Mouse (Mus musculus) limb, embryonic 15.5 days (tissue): ENCODE results near the gene Irf2bpl. TPM values are rescaled to one million over a fixed set of nuclear protein-coding genes. Genes with fewer than 3 reads are reported as not detected.

Experiments used
- ATAC-seq: fragments of 200-750 bp; cut with Nextera tagmentation; 2 replicates; pipeline ENCODE4 v1.8.0; 2017; ENCODE audit warnings: low read depth, moderate TSS enrichment; ENCODE audit not compliant: insufficient number of reproducible peaks, low FRiP score, low TSS enrichment
- H3K27ac ChIP-seq: fragments of 300-500 bp; sonication (generic); 2 replicates; pipeline ENCODE4 v1.5.1; 2015; ENCODE audit warnings: moderate library complexity, mild to moderate bottlenecking, inconsistent platforms
- H3K27me3 ChIP-seq: fragments of 300-500 bp; sonication (generic); 2 replicates; pipeline ENCODE4 v1.6.1; 2015; ENCODE audit warnings: inconsistent platforms
- H3K36me3 ChIP-seq: fragments of 300-500 bp; sonication (generic); 2 replicates; pipeline ENCODE4 v1.6.1; 2015; ENCODE audit warnings: inconsistent platforms
- H3K4me1 ChIP-seq: fragments of 300-500 bp; sonication (generic); 2 replicates; pipeline ENCODE4 v1.6.1; 2015; ENCODE audit warnings: inconsistent platforms
- H3K4me2 ChIP-seq: fragments of 300-500 bp; sonication (generic); 2 replicates; pipeline ENCODE4 v1.6.1; 2015; ENCODE audit warnings: mild to moderate bottlenecking, inconsistent platforms
- H3K4me3 ChIP-seq: fragments of 300-500 bp; sonication (generic); 2 replicates; pipeline ENCODE4 v1.5.1; 2015; ENCODE audit warnings: mild to moderate bottlenecking, inconsistent platforms
- H3K9ac ChIP-seq: fragments of 300-500 bp; sonication (generic); 2 replicates; pipeline ENCODE4 v1.6.1; 2015; ENCODE audit warnings: inconsistent platforms
- H3K9me3 ChIP-seq: fragments of 300-500 bp; sonication (generic); 2 replicates; pipeline ENCODE4 v1.6.1; 2016; ENCODE audit warnings: inconsistent platforms
- WGBS: fragments of 180-500 bp; shearing (Covaris S2); methylation state at CpG from one replicate; pipeline ENCODE4 v1.1.7; 2015; 5-methylcytosine and 5-hydroxymethylcytosine counted together
- polyA plus RNA-seq: library from polyadenylated mRNA; unstranded; fragments of >200 nt; fragmentation: Nextera tagmentation; extraction: Ambion mirVana; gene quantifications from 2 replicates; pipeline ENCODE4 v1.2.1, GENCODE M21; 2015

Gene Irf2bpl
- polyA plus RNA-seq, 1 experiment from 2014 or later, result 38.5 TPM

DNA sequence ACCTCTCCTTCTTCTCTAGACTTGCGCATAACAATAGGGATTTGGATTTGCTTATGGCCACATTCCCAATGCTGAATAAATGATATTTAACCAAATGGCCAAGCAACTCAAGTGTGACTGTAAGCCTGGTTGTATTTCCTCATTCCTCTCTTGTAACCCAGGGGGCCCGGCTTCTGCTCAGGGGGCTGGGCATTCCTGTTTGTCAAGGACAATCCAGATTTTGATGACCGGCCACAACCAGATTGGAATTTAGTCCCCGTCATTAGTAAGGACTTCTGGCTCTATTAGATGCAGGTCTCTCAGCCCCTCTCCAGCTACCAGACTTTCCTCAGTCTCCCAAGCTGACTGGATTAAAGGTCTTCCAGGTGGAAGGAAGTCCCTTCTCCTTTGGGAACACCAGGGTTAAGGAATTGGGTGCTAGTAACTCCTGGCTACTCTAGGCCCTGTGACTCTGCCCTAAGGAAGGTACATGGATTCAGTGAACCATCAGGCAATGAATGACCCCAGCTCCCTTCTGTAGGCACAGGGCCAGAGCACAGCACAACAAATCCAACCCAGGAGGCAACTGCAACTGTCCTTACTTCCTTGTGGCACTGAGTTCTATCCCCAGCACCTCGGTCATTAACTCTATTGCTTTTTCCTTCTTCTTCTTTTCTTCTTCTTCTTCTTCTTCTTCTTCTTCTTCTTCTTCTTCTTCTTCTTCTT, 20.1 kb downstream of the Irf2bpl start:
- Histone ChIP-seq H3K9ac (no peak overlapping the region), H3K27me3 (no peaks in the 10 kb centered on the region), H3K4me2 (no peak overlapping the region), H3K9me3 (no peaks in the 10 kb centered on the region), H3K36me3 (no peaks in the 10 kb centered on the region), H3K4me1 (peaks cover 23% of the 10 kb centered on the region), H3K4me3 (no peak overlapping the region), H3K27ac (no peak overlapping the region)
- 89% methylated on average over 5 of the region's 5 CpGs for WGBS
- ATAC-seq, result no peak

GRCm38 (mm10) chr12:86859924-86860790, 24.4 kb downstream of the Irf2bpl start:
- H3K36me3 ChIP-seq, result no peaks in the 10 kb centered on the region
- H3K9me3 ChIP-seq, result no peaks in the 10 kb centered on the region
- H3K4me1 ChIP-seq, result peaks cover 35% of the 10 kb centered on the region
- no peaks in the 10 kb centered on the region for H3K27me3 ChIP-seq
- no peak overlapping the region for H3K4me3 ChIP-seq
- no peak overlapping the region for H3K9ac ChIP-seq
- no peak overlapping the region for H3K4me2 ChIP-seq
- H3K27ac ChIP-seq, result peak overlapping the region; percentile 38; the same call in 1 of the 2 replicates
- 49% methylated on average over 10 of the region's 10 CpGs for WGBS
- ATAC-seq, result no peak; the same call in 1 of the 2 replicates

DNA sequence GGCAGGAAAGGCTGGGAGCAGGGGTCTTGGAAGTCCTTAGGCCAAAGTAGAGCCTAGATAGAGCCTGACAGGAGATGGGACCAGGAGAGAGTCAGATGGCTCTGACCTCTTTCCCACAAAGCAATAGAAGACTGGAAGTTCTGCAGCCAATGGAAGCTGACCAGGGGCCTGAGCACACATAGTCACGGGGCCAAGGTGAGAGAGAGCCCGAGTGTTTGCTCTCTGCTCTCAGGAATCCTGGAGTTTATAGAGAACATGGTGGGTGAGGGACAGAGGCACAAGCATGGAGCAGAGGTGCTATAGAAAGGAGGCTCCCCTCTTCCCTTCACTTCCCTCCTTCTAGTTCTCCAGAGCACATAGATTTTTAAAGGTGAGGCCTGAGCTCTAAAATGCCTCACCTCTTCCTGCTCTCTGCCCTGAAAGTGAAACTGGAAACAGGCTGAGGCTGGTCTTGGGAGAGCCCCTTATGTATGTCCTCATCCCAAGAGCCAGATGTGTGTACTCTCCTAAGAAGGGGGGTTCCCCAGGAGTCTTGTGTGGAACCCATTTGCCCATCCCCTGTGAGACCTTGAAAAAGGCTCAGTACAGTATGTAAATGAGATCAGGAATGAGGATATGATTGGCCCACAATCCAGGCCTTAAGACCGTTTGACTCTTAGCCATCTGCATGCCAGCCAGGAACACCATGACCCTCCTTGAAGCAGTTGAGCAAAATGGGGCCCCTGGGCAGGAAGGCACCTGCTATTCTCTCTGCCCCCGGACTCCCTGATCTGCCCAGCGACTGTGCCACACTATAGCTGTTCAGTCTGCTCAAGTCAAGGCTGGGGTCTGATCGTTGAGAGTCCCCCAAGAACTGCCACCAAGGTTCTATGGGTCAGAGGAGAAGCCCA, 25.4 kb downstream of the Irf2bpl start:
- Histone ChIP-seq H3K9me3 (no peaks in the 10 kb centered on the region), H3K27ac (peak overlapping the region; percentile 44; the same call in 1 of the 2 replicates), H3K4me3 (no peak overlapping the region), H3K4me2 (no peak overlapping the region), H3K9ac (no peak overlapping the region), H3K36me3 (no peaks in the 10 kb centered on the region), H3K4me1 (peaks cover 40% of the 10 kb centered on the region), H3K27me3 (no peaks in the 10 kb centered on the region)
- 59% methylated on average over 6 of the region's 6 CpGs for WGBS
- no peak for ATAC-seq

- no peak overlapping the region for H3K4me3 ChIP-seq
- peaks cover 40% of the 10 kb centered on the region for H3K4me1 ChIP-seq
- H3K4me2 ChIP-seq, result no peak overlapping the region
- H3K9ac ChIP-seq, result no peak overlapping the region
- H3K27ac ChIP-seq, result no peak overlapping the region
- no peaks in the 10 kb centered on the region for H3K36me3 ChIP-seq
- ATAC-seq, result no peak
- H3K9me3 ChIP-seq, result no peaks in the 10 kb centered on the region
- 95% methylated on average over 4 of the region's 4 CpGs for WGBS
- no peaks in the 10 kb centered on the region for H3K27me3 ChIP-seq
Observed at GRCm38 (mm10) chr12:86858498-86858897, 26.1 kb downstream of the Irf2bpl start.

DNA sequence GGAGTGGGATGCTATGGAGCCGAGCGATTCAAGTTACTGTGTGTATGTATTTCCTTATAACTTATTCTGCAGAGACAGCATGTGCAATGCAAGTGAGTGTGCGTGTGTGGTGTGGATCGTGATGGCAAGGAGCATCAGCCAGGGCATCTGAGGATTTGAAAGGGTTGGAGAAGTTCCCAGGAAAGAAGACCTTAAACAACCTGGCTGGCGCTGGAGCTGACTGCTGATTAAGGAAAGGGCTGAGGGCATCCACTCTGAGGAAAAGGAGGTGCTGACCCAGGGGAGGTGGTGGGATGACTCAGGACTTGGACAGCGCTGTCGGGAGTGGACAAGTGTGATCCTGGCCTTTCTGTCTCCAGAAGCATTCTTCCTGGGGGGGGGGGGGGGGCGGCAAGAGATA, 27.3 kb downstream of the Irf2bpl start:
- ATAC-seq, result no peak
- Histone ChIP-seq H3K9me3 (no peaks in the 10 kb centered on the region), H3K4me2 (no peak overlapping the region), H3K36me3 (no peaks in the 10 kb centered on the region), H3K27me3 (no peaks in the 10 kb centered on the region), H3K4me1 (peaks cover 40% of the 10 kb centered on the region), H3K27ac (no peak overlapping the region), H3K4me3 (no peak overlapping the region), H3K9ac (no peak overlapping the region)
- 81% methylated on average over 8 of the region's 8 CpGs for WGBS

DNA sequence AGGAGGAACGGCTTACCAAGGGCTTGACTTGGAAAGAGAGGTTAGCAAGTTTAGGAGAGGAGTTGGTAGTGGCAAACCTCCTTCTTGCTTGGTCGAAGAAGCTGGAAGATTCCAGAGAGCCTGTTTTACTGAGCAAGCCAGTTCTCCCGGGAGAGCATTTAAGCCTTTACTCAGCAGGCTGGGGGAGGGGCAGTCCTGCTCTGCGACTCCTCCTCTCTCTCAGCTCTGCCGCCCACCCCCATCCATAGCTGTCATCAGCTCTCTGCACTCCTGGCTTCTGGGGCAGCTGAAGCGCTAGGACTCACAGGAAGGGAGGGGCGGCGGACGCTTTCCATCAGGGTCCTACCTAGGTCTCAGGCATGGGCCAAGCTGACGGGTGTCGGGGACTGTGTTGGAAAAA, 28.9 kb downstream of the Irf2bpl start:
- Histone ChIP-seq H3K36me3 (no peaks in the 10 kb centered on the region), H3K27ac (peak overlapping the region; percentile 73), H3K9me3 (no peaks in the 10 kb centered on the region), H3K9ac (no peak overlapping the region; the same call in 1 of the 2 replicates), H3K27me3 (no peaks in the 10 kb centered on the region), H3K4me1 (peaks cover 40% of the 10 kb centered on the region), H3K4me3 (no peak overlapping the region), H3K4me2 (peak overlapping the region; percentile 39; the same call in 1 of the 2 replicates)
- ATAC-seq, result peak; percentile 71
- 6% methylated on average over 11 of the region's 11 CpGs for WGBS

GRCm38 (mm10) chr12:86853516-86853915, 31.1 kb downstream of the Irf2bpl start:
- no peaks in the 10 kb centered on the region for H3K36me3 ChIP-seq
- no peak overlapping the region for H3K4me3 ChIP-seq
- no peak for ATAC-seq
- H3K27ac ChIP-seq, result no peak overlapping the region
- peaks cover 25% of the 10 kb centered on the region for H3K4me1 ChIP-seq
- H3K9me3 ChIP-seq, result no peaks in the 10 kb centered on the region
- H3K27me3 ChIP-seq, result no peaks in the 10 kb centered on the region
- no peak overlapping the region for H3K4me2 ChIP-seq
- 94% methylated on average over 1 of the region's 1 CpGs for WGBS
- no peak overlapping the region for H3K9ac ChIP-seq

DNA sequence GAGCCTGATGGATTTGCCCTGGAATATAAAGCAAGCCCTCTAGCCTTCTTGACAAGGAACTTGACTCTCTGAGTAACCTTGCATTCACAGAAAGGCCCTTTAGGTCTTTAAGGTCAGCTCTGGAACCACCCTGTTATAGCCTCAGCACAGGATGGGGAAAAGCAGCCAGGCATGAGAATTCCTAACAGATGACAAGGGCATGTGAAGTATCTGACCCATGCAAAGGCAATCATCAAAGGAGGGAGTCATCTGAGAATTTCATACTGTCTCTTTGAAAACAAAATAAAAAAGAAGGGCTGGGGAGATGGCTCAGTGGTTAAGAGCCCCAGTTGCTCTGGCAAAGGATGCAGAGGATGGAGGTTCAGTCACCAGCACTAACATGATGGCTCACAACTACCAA, 33.3 kb downstream of the Irf2bpl start:
- H3K9me3 ChIP-seq, result no peaks in the 10 kb centered on the region
- H3K9ac ChIP-seq, result no peak overlapping the region
- H3K27ac ChIP-seq, result no peak overlapping the region
- no peak for ATAC-seq
- H3K4me2 ChIP-seq, result no peak overlapping the region
- no peak overlapping the region for H3K4me3 ChIP-seq
- no peaks in the 10 kb centered on the region for H3K36me3 ChIP-seq
- peaks cover 21% of the 10 kb centered on the region for H3K4me1 ChIP-seq
- H3K27me3 ChIP-seq, result no peaks in the 10 kb centered on the region

- peaks cover 16% of the 10 kb centered on the region for H3K4me1 ChIP-seq
- no peaks in the 10 kb centered on the region for H3K27me3 ChIP-seq
- H3K4me3 ChIP-seq, result no peak overlapping the region
- 74% methylated on average over 5 of the region's 5 CpGs for WGBS
- H3K36me3 ChIP-seq, result no peaks in the 10 kb centered on the region
- no peak overlapping the region for H3K9ac ChIP-seq
- H3K27ac ChIP-seq, result no peak overlapping the region
- ATAC-seq, result no peak
- no peaks in the 10 kb centered on the region for H3K9me3 ChIP-seq
- no peak overlapping the region for H3K4me2 ChIP-seq
Observed at GRCm38 (mm10) chr12:86850746-86851145, 33.9 kb downstream of the Irf2bpl start.

- H3K27ac ChIP-seq, result no peak overlapping the region
Observed at GRCm38 (mm10) chr12:86849945-86850626, 34.5 kb downstream of the Irf2bpl start.

GRCm38 (mm10) chr12:86842866-86843459, 41.6 kb downstream of the Irf2bpl start:
- no peaks in the 10 kb centered on the region for H3K27me3 ChIP-seq
- H3K4me3 ChIP-seq, result no peak overlapping the region
- H3K4me1 ChIP-seq, result peaks cover 12% of the 10 kb centered on the region
- no peak overlapping the region for H3K27ac ChIP-seq
- WGBS, result 22% methylated on average over 15 of the region's 15 CpGs
- no peak for ATAC-seq
- H3K9ac ChIP-seq, result no peak overlapping the region
- no peaks in the 10 kb centered on the region for H3K36me3 ChIP-seq
- no peak overlapping the region for H3K4me2 ChIP-seq
- no peaks in the 10 kb centered on the region for H3K9me3 ChIP-seq

More at GRCm38 (mm10) chr12:86849945-86850626, 34.5 kb downstream of the Irf2bpl start:
- peaks cover 9% of the 10 kb centered on the region for H3K4me1 ChIP-seq
- WGBS, result 61% methylated on average over 10 of the region's 10 CpGs
- no peak overlapping the region for H3K4me3 ChIP-seq
- H3K27me3 ChIP-seq, result no peaks in the 10 kb centered on the region
- H3K4me2 ChIP-seq, result no peak overlapping the region
- H3K9ac ChIP-seq, result no peak overlapping the region
- no peaks in the 10 kb centered on the region for H3K36me3 ChIP-seq
- ATAC-seq, result no peak
- H3K9me3 ChIP-seq, result no peaks in the 10 kb centered on the region
